Mouse (Mus musculus): ENCODE measurements around the gene Med25. TPM values are rescaled to one million over a fixed set of nuclear protein-coding genes. Genes with fewer than 3 reads are reported as not detected.

Med25 gene
- polyA plus RNA-seq, 1 experiment from 2014 or later: 79.4 TPM

- H3K9me3 ChIP-seq (ENCODE audit: control insufficient read depth, low read depth, low read length): no peaks in the 10 kb centered on the region
- H3K4me1 ChIP-seq (ENCODE audit: control insufficient read depth, insufficient read depth, low read length): peaks cover 39% of the 10 kb centered on the region
- H3K9ac ChIP-seq (replicated peaks; ENCODE audit: low read depth, low read length): no peak overlapping the region
- no peak for ATAC-seq (ENCODE audit: insufficient number of reproducible peaks, insufficient read depth, low FRiP score, low read depth)
- H3K36me3 ChIP-seq (ENCODE audit: control insufficient read depth, insufficient read depth, low read length): peaks cover 50% of the 10 kb centered on the region
- H3K4me2 ChIP-seq (replicated peaks; ENCODE audit: low read depth, low read length): no peak overlapping the region
- H3K27ac ChIP-seq (ENCODE audit: low read length): no peak overlapping the region
- WGBS: 81% methylated on average over 24 of the region's 24 CpGs
- no peak overlapping the region for H3K4me3 ChIP-seq (ENCODE audit: low read depth, low read length)
- H3K27me3 ChIP-seq (ENCODE audit: control insufficient read depth, insufficient read depth, low read length): no peaks in the 10 kb centered on the region
Observed at GRCm38 (mm10) chr7:44864595-44865542, 27.6 kb downstream of the Med25 start.

- Histone ChIP-seq H3K36me3 (ENCODE audit: control insufficient read depth, insufficient read depth, low read length) (peaks cover 54% of the 10 kb centered on the region), H3K4me1 (ENCODE audit: control insufficient read depth, insufficient read depth, low read length) (peaks cover 39% of the 10 kb centered on the region)
- 81% methylated on average over 11 of the region's 11 CpGs for WGBS
Observed at GRCm38 (mm10) chr7:44863982-44864494, 28.5 kb downstream of the Med25 start.

GRCm38 (mm10) chr7:44863210-44863609 lies 29.3 kb downstream of the Med25 start:
- Histone ChIP-seq H3K9me3 (ENCODE audit: control insufficient read depth, low read depth, low read length) (no peaks in the 10 kb centered on the region), H3K4me3 (ENCODE audit: low read depth, low read length) (no peak overlapping the region), H3K4me1 (ENCODE audit: control insufficient read depth, insufficient read depth, low read length) (peaks cover 38% of the 10 kb centered on the region), H3K4me2 (replicated peaks; ENCODE audit: low read depth, low read length) (no peak overlapping the region), H3K27ac (ENCODE audit: low read length) (no peak overlapping the region), H3K9ac (replicated peaks; ENCODE audit: low read depth, low read length) (no peak overlapping the region), H3K27me3 (ENCODE audit: control insufficient read depth, insufficient read depth, low read length) (no peaks in the 10 kb centered on the region), H3K36me3 (ENCODE audit: control insufficient read depth, insufficient read depth, low read length) (peaks cover 54% of the 10 kb centered on the region)
- WGBS: 85% methylated on average over 13 of the region's 14 CpGs
- ATAC-seq (ENCODE audit: insufficient number of reproducible peaks, insufficient read depth, low FRiP score, low read depth): no peak

More at GRCm38 (mm10) chr7:44863982-44864494, 28.5 kb downstream of the Med25 start:
- Histone ChIP-seq H3K4me2 (replicated peaks; ENCODE audit: low read depth, low read length) (no peak overlapping the region), H3K9me3 (ENCODE audit: control insufficient read depth, low read depth, low read length) (no peaks in the 10 kb centered on the region), H3K9ac (replicated peaks; ENCODE audit: low read depth, low read length) (no peak overlapping the region), H3K27ac (ENCODE audit: low read length) (no peak overlapping the region), H3K4me3 (ENCODE audit: low read depth, low read length) (no peak overlapping the region), H3K27me3 (ENCODE audit: control insufficient read depth, insufficient read depth, low read length) (no peaks in the 10 kb centered on the region)
- no peak for ATAC-seq (ENCODE audit: insufficient number of reproducible peaks, insufficient read depth, low FRiP score, low read depth)

GRCm38 (mm10) chr7:44862434-44862833 lies 30.1 kb downstream of the Med25 start:
- H3K36me3 ChIP-seq (ENCODE audit: control insufficient read depth, insufficient read depth, low read length): peaks cover 54% of the 10 kb centered on the region
- 88% methylated on average over 8 of the region's 8 CpGs for WGBS

GRCm38 (mm10) chr7:44861429-44861816 lies 31.1 kb downstream of the Med25 start:
- 82% methylated on average over 14 of the region's 14 CpGs for WGBS

More at GRCm38 (mm10) chr7:44862434-44862833, 30.1 kb downstream of the Med25 start:
- no peaks in the 10 kb centered on the region for H3K27me3 ChIP-seq (ENCODE audit: control insufficient read depth, insufficient read depth, low read length)
- H3K9me3 ChIP-seq (ENCODE audit: control insufficient read depth, low read depth, low read length): no peaks in the 10 kb centered on the region
- no peak overlapping the region for H3K4me3 ChIP-seq (ENCODE audit: low read depth, low read length)
- no peak overlapping the region for H3K9ac ChIP-seq (replicated peaks; ENCODE audit: low read depth, low read length)
- H3K4me1 ChIP-seq (ENCODE audit: control insufficient read depth, insufficient read depth, low read length): peaks cover 37% of the 10 kb centered on the region
- no peak overlapping the region for H3K4me2 ChIP-seq (replicated peaks; ENCODE audit: low read depth, low read length)
- ATAC-seq (ENCODE audit: insufficient number of reproducible peaks, insufficient read depth, low FRiP score, low read depth): no peak
- H3K27ac ChIP-seq (ENCODE audit: low read length): no peak overlapping the region

GRCm38 (mm10) chr7:44860576-44861428 lies 31.7 kb downstream of the Med25 start:
- 50% methylated on average over 22 of the region's 22 CpGs for WGBS
- Histone ChIP-seq H3K9me3 (ENCODE audit: control insufficient read depth, low read depth, low read length) (no peaks in the 10 kb centered on the region), H3K4me2 (replicated peaks; ENCODE audit: low read depth, low read length) (no peak overlapping the region), H3K27me3 (ENCODE audit: control insufficient read depth, insufficient read depth, low read length) (no peaks in the 10 kb centered on the region), H3K27ac (ENCODE audit: low read length) (peak overlapping the region; percentile 21; the same call in 1 of the 2 replicates), H3K9ac (replicated peaks; ENCODE audit: low read depth, low read length) (no peak overlapping the region), H3K36me3 (ENCODE audit: control insufficient read depth, insufficient read depth, low read length) (peaks cover 46% of the 10 kb centered on the region), H3K4me3 (ENCODE audit: low read depth, low read length) (no peak overlapping the region), H3K4me1 (ENCODE audit: control insufficient read depth, insufficient read depth, low read length) (peaks cover 25% of the 10 kb centered on the region)
- ATAC-seq (ENCODE audit: insufficient number of reproducible peaks, insufficient read depth, low FRiP score, low read depth): peak; percentile 51

More at GRCm38 (mm10) chr7:44861429-44861816, 31.1 kb downstream of the Med25 start:
- H3K4me3 ChIP-seq (ENCODE audit: low read depth, low read length): no peak overlapping the region
- H3K9me3 ChIP-seq (ENCODE audit: control insufficient read depth, low read depth, low read length): no peaks in the 10 kb centered on the region
- no peak overlapping the region for H3K27ac ChIP-seq (ENCODE audit: low read length)
- H3K9ac ChIP-seq (replicated peaks; ENCODE audit: low read depth, low read length): no peak overlapping the region
- peaks cover 29% of the 10 kb centered on the region for H3K4me1 ChIP-seq (ENCODE audit: control insufficient read depth, insufficient read depth, low read length)
- no peak for ATAC-seq (ENCODE audit: insufficient number of reproducible peaks, insufficient read depth, low FRiP score, low read depth)
- peaks cover 52% of the 10 kb centered on the region for H3K36me3 ChIP-seq (ENCODE audit: control insufficient read depth, insufficient read depth, low read length)
- H3K27me3 ChIP-seq (ENCODE audit: control insufficient read depth, insufficient read depth, low read length): no peaks in the 10 kb centered on the region
- no peak overlapping the region for H3K4me2 ChIP-seq (replicated peaks; ENCODE audit: low read depth, low read length)

- no peak for ATAC-seq (ENCODE audit: insufficient number of reproducible peaks, insufficient read depth, low FRiP score, low read depth)
- H3K4me1 ChIP-seq (ENCODE audit: control insufficient read depth, insufficient read depth, low read length): peaks cover 24% of the 10 kb centered on the region; the same call in 1 of the 2 replicates
- H3K9me3 ChIP-seq (ENCODE audit: control insufficient read depth, low read depth, low read length): no peaks in the 10 kb centered on the region
- no peak overlapping the region for H3K9ac ChIP-seq (replicated peaks; ENCODE audit: low read depth, low read length)
- WGBS: 93% methylated on average over 11 of the region's 11 CpGs
- no peaks in the 10 kb centered on the region for H3K27me3 ChIP-seq (ENCODE audit: control insufficient read depth, insufficient read depth, low read length)
- H3K4me2 ChIP-seq (replicated peaks; ENCODE audit: low read depth, low read length): no peak overlapping the region
- H3K27ac ChIP-seq (ENCODE audit: low read length): no peak overlapping the region
- no peak overlapping the region for H3K4me3 ChIP-seq (ENCODE audit: low read depth, low read length)
- H3K36me3 ChIP-seq (ENCODE audit: control insufficient read depth, insufficient read depth, low read length): peaks cover 40% of the 10 kb centered on the region
Observed at GRCm38 (mm10) chr7:44859896-44860295, 32.6 kb downstream of the Med25 start.

- Histone ChIP-seq H3K9ac (replicated peaks; ENCODE audit: low read depth, low read length) (peak overlapping the region; percentile 64), H3K4me2 (replicated peaks; ENCODE audit: low read depth, low read length) (peak overlapping the region; percentile 96), H3K27me3 (ENCODE audit: control insufficient read depth, insufficient read depth, low read length) (no peaks in the 10 kb centered on the region), H3K4me3 (ENCODE audit: low read depth, low read length) (peak overlapping the region; percentile 72), H3K9me3 (ENCODE audit: control insufficient read depth, low read depth, low read length) (no peaks in the 10 kb centered on the region), H3K36me3 (ENCODE audit: control insufficient read depth, insufficient read depth, low read length) (peaks cover 25% of the 10 kb centered on the region), H3K4me1 (ENCODE audit: control insufficient read depth, insufficient read depth, low read length) (peaks cover 40% of the 10 kb centered on the region), H3K27ac (ENCODE audit: low read length) (no peak overlapping the region)
- no peak for ATAC-seq (ENCODE audit: insufficient number of reproducible peaks, insufficient read depth, low FRiP score, low read depth)
- 32% methylated on average over 8 of the region's 8 CpGs for WGBS
Observed at GRCm38 (mm10) chr7:44857905-44858304, 34.6 kb downstream of the Med25 start.
